Mouse (Mus musculus) neural tube, embryonic 11.5 days (tissue): ENCODE data around the gene Crabp2. TPM values are rescaled to one million over a fixed set of nuclear protein-coding genes. Genes with fewer than 3 reads are reported as not detected.
A peak's percentile ranks its signal among the peaks of the same experiment; 100 is the strongest.

Source experiments
- ATAC-seq: fragments of 200-750 bp; cut with Nextera tagmentation; 2 replicates; pipeline ENCODE4 v1.8.0; 2017; ENCODE audit warnings: moderate number of reproducible peaks, mild to moderate bottlenecking, moderate TSS enrichment, moderate library complexity; ENCODE audit not compliant: insufficient read depth, low FRiP score, low TSS enrichment
- DNase-seq: peaks from one replicate; pipeline ENCODE4 v3.0.0-alpha.2; 2015; ENCODE audit warnings: low spot score
- H3K27ac ChIP-seq: fragments of 300-500 bp; sonication (generic); 2 replicates; pipeline ENCODE4 v1.5.1; 2014; ENCODE audit warnings: low read depth, mild to moderate bottlenecking, low read length
- H3K27me3 ChIP-seq: fragments of 300-500 bp; sonication (generic); 2 replicates; pipeline ENCODE4 v1.6.1; 2014; ENCODE audit warnings: mild to moderate bottlenecking, low read length, mixed read lengths; ENCODE audit not compliant: control insufficient read depth, insufficient read depth
- H3K36me3 ChIP-seq: fragments of 300-500 bp; sonication (generic); 2 replicates; pipeline ENCODE4 v1.6.1; 2014; ENCODE audit warnings: mild to moderate bottlenecking, low read length, moderate library complexity, mixed read lengths; ENCODE audit not compliant: control insufficient read depth, insufficient read depth
- H3K4me1 ChIP-seq: fragments of 300-500 bp; sonication (generic); 2 replicates; pipeline ENCODE4 v1.6.1; 2014; ENCODE audit warnings: low read length, mixed read lengths; ENCODE audit not compliant: control insufficient read depth, insufficient read depth
- H3K4me2 ChIP-seq: fragments of 300-500 bp; sonication (generic); 2 replicates; pipeline ENCODE4 v1.6.1; 2014; ENCODE audit warnings: low read depth, mild to moderate bottlenecking, moderate library complexity
- H3K4me3 ChIP-seq: fragments of 300-500 bp; sonication (generic); 2 replicates; pipeline ENCODE4 v1.5.1; 2014; ENCODE audit warnings: low read depth, low read length
- H3K9ac ChIP-seq: fragments of 300-500 bp; sonication (generic); 2 replicates; pipeline ENCODE4 v1.6.1; 2014; ENCODE audit warnings: mild to moderate bottlenecking, low read length
- H3K9me3 ChIP-seq: fragments of 300-500 bp; sonication (generic); 2 replicates; pipeline ENCODE4 v1.6.1; 2016; ENCODE audit warnings: low read length; ENCODE audit not compliant: control insufficient read depth
- WGBS: fragments of 180-500 bp; shearing (Covaris S2); extraction: QIAGEN DNeasy Blood & Tissue Kit; methylation state at CpG from one replicate; pipeline ENCODE4 v1.1.7; 2014; 5-methylcytosine and 5-hydroxymethylcytosine counted together
- polyA plus RNA-seq: library from polyadenylated mRNA; unstranded; fragments of >200 nt; fragmentation: Nextera tagmentation; extraction: Ambion mirVana; gene quantifications from 2 replicates; pipeline ENCODE4 v1.2.1, GENCODE M21; 2014

Crabp2 gene
- polyA plus RNA-seq, 1 experiment from 2014 or later = 607 TPM

DNA sequence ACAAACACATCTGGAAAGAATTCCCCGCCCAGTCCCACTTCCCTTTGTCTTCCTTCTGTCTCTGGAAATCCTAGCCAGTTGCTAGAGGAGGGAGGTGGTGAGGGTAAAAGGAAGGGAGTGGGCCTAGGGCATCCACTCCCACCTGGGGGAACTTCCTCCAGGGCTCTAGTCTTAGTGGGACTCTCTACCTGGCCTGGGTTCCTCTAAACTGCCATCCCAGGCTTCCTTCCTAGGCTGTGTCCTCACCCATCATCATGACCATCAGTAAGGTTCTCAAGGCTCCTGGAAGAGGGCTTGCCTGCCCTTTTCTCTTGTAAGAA, 2.0 kb upstream of the Crabp2 start:
- WGBS = 0% methylated on average over 1 of the region's 1 CpGs
- peak overlapping the region; percentile 77 for H3K27ac ChIP-seq
- H3K36me3 ChIP-seq = peaks cover 7% of the 10 kb centered on the region
- H3K9me3 ChIP-seq = no peaks in the 10 kb centered on the region
- peak; percentile 24 for DNase-seq
- no peak for ATAC-seq
- peaks cover 57% of the 10 kb centered on the region for H3K4me1 ChIP-seq
- no peaks in the 10 kb centered on the region for H3K27me3 ChIP-seq
- peak overlapping the region; percentile 86; the same call in 1 of the 2 replicates for H3K4me2 ChIP-seq
- no peak overlapping the region for H3K4me3 ChIP-seq
- peak overlapping the region; percentile 12 for H3K9ac ChIP-seq

DNA sequence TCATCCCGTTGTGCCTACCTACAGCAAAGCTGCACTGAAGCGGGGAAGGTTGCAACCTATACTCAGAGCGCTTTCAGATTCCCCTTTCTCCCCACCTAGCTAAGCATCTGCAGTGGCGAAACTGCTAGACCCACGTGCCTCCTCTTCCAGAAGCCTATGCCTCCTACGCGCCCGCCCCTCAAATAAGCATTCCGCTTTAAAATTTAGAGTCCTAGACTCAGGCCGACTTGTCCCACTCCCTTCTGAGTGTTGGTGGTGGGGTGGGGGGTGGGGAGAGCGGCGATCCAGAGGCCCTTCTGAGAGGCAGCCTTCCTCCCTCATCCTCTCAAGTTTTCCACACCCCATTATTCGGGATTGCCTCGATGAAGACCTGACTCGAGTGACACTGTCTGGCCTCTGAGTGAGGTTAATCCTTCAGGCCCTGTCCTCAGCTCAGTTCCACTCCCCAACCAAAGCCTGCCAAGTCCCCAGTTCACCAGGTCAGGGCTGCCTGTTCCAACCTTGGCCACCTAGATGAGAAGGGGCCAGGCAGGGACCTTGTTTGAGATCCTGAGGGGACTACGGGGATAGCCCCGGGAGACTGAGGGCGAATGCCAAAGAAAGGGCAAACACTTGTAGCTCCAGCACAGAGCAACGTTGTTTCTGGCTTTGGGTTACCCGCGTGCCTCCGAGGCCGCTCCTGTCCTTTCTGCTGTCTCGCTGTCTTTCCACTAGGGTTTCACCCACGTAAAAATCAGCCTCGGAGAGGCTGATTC, 1.2 kb upstream of the Crabp2 start:
- ATAC-seq = no peak
- under 1% methylated on average over 26 of the region's 26 CpGs for WGBS
- peak; percentile 58 for DNase-seq
- Histone ChIP-seq H3K36me3 (peaks cover 4% of the 10 kb centered on the region), H3K4me2 (peak overlapping the region; percentile 86), H3K4me3 (peak overlapping the region; percentile 70), H3K27ac (peak overlapping the region; percentile 77), H3K9ac (peak overlapping the region; percentile 51), H3K4me1 (peaks cover 64% of the 10 kb centered on the region), H3K9me3 (no peaks in the 10 kb centered on the region), H3K27me3 (no peaks in the 10 kb centered on the region)

DNA sequence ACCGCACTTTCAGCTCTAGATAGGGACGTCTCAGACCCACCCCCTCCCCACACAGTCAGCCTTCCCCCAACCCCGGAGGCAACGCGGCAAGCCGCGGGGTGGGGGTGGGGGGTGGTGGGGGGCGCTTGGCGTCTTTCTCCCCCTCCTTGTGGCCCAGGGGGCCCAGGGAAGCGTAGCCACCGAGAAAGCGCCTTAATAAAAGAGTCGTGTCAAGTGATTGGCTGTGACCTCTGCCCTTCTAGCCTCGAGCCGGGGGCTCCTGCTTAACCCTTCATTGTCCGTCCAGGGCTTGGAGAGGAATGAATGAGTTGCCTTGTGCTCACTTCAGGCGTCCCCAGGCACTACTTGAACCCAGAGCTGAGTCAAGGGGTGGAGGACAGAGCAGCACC, 661 bp upstream of the Crabp2 start:
- Histone ChIP-seq H3K4me3 (peak overlapping the region; percentile 70), H3K4me1 (peaks cover 69% of the 10 kb centered on the region), H3K9ac (peak overlapping the region; percentile 51), H3K27ac (peak overlapping the region; percentile 77), H3K27me3 (no peaks in the 10 kb centered on the region), H3K36me3 (no peaks in the 10 kb centered on the region; the same call in none of the 2 replicates), H3K4me2 (peak overlapping the region; percentile 86), H3K9me3 (no peaks in the 10 kb centered on the region)
- DNase-seq (peak; percentile 81), ATAC-seq (peak; percentile 33; the same call in 1 of the 2 replicates)
- WGBS = 0% methylated on average over 13 of the region's 17 CpGs

DNA sequence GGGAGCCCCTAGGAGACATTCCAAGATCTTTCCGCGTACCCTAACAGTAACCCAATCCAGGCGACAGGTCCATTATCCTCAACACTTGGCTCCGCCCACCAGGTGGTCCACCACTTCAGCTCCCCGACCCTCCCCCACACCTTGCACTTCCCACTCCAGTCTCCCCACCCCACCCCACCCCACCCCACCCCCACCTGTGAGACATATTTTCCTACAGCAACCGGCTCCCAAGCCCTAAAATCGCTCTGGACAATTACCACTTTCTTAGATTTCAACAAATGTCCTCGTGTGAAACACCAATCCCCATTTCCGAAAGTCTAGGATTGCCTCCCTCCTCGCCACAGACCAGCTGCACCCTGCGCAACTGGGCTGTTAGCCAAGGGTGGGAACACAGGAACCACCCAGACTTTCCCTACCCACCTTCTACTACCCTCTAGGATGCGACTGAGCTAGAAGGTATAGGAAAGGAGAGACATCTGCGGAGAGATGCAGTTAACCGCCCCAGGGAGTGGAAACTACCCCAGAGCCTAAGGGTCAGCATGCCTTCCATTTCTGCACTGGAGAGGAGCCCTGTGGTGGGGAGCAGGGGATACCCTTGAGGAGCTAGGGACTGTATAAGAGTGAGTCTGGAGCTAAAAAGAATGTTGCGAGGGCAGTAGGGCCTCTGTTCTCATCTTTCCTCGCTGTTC, 944 bp downstream of the Crabp2 start:
- Histone ChIP-seq H3K4me3 (peak overlapping the region; percentile 70), H3K4me1 (peaks cover 70% of the 10 kb centered on the region), H3K4me2 (peak overlapping the region; percentile 86), H3K27ac (peak overlapping the region; percentile 77), H3K27me3 (no peaks in the 10 kb centered on the region), H3K36me3 (peaks cover 3% of the 10 kb centered on the region; the same call in 1 of the 2 replicates), H3K9ac (peak overlapping the region; percentile 44), H3K9me3 (no peaks in the 10 kb centered on the region)
- DNase-seq (peak; percentile 57), ATAC-seq (no peak)
- WGBS = 2% methylated on average over 16 of the region's 16 CpGs

DNA sequence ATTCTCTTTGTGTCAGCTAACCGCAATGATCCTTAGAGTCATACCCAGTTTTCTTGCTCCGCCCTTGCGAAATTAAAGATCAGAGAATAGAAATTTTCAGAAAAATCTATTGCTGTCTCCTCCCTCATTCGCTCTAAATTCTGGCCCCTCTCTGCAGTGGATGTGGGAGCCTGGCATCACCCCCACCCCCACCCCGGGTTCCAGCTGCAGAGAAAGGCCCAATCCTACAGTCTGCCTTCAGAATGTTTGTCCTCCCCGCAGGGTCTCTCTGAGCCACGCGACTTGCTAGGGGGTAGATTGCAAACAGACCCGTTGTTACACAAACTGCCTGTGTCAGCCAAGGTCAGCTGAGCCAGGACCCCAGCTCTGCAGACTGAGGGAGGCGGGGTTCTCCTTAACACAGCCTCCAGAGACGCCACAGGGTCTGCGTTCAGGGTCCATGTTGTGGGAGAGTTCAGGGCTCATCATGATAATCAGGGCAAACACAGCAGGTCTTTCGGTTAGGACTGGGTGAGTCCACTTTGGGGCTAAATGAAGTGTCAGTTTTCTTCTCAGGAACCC, 1.6 kb downstream of the Crabp2 start:
- 1% methylated on average over 13 of the region's 13 CpGs for WGBS
- ATAC-seq (no peak), DNase-seq (peak; percentile 54)
- Histone ChIP-seq H3K4me3 (peak overlapping the region; percentile 70), H3K36me3 (peaks cover 3% of the 10 kb centered on the region; the same call in 1 of the 2 replicates), H3K9me3 (no peaks in the 10 kb centered on the region), H3K27me3 (no peaks in the 10 kb centered on the region), H3K9ac (peak overlapping the region; percentile 44), H3K27ac (peak overlapping the region; percentile 77), H3K4me2 (peak overlapping the region; percentile 86), H3K4me1 (peaks cover 63% of the 10 kb centered on the region)

DNA sequence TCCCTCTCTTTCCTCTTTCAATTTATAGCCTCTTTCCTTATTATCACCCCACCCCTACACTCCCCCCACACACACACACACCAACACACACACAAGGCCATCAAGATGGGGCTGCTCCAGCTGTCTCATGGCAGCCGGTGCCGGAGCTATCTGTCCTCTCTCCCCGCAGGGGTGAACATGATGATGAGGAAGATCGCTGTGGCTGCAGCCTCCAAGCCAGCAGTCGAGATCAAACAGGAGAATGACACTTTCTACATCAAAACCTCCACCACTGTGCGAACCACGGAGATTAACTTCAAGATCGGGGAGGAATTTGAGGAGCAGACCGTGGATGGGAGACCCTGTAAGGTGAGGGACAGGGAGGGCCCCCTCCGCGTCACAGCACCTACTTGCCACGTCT, 3.5 kb downstream of the Crabp2 start:
- 15% methylated on average over 12 of the region's 12 CpGs for WGBS
- peaks cover 45% of the 10 kb centered on the region for H3K4me1 ChIP-seq

DNA sequence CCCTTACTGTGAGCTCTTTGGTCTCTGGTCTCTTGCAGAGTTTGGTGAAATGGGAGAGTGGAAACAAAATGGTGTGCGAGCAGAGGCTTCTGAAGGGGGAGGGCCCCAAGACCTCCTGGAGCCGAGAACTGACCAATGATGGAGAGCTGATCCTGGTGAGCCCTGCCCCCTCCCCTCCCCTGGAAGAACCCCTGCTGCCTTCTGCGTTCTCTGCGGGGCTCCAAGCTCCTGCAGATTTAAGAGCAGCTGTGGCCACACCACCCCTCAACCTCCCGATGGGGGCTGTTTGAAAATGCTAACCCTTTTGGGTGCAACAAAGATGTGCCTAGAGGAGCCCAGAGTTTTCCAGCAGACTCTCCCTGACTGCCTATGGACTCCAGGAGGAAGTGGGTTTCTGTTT, 4.0 kb downstream of the Crabp2 start:
- Histone ChIP-seq H3K9me3 (no peaks in the 10 kb centered on the region), H3K9ac (peak overlapping the region; percentile 53), H3K4me2 (peak overlapping the region; percentile 86), H3K27ac (peak overlapping the region; percentile 44; the same call in 1 of the 2 replicates), H3K4me1 (peaks cover 40% of the 10 kb centered on the region), H3K4me3 (peak overlapping the region; percentile 24; the same call in 1 of the 2 replicates), H3K27me3 (no peaks in the 10 kb centered on the region), H3K36me3 (peaks cover 3% of the 10 kb centered on the region; the same call in 1 of the 2 replicates)
- no peak for ATAC-seq
- DNase-seq = peak; percentile 60
- 7% methylated on average over 5 of the region's 5 CpGs for WGBS

More for the DNA sequence above, 3.5 kb downstream of the Crabp2 start:
- DNase-seq (no peak), ATAC-seq (no peak)
- no peaks in the 10 kb centered on the region for H3K27me3 ChIP-seq
- 0 out of 2 replicates have a peak overlapping the region, but pooled peaks have one; percentile 21 for H3K27ac ChIP-seq
- H3K9ac ChIP-seq = peak overlapping the region; percentile 53
- H3K4me2 ChIP-seq = peak overlapping the region; percentile 86
- H3K36me3 ChIP-seq = peaks cover 3% of the 10 kb centered on the region; the same call in 1 of the 2 replicates
- H3K9me3 ChIP-seq = no peaks in the 10 kb centered on the region
- H3K4me3 ChIP-seq = peak overlapping the region; percentile 24

DNA sequence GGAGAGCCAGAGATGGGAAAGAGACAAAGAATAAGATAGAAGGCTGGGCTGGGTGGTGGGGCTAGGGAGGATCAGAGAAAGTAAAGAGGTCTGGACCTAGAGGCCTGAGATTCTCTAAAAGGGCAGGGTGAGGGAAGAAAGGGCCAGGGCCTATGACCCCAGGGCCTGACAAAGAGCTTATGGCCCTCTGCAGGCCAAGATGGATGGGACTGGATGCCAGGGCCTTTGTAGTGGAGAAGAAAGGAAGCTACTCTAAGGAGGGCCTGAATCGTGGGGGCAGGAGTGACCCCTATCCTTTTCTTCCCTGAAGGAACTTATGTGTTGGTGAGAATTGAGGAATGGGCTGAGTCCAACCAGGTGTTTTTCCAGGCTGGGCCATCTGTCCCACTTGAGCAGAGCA, 9.6 kb downstream of the Crabp2 start:
- H3K36me3 ChIP-seq = peaks cover 3% of the 10 kb centered on the region; the same call in 1 of the 2 replicates
- peak overlapping the region; percentile 53; the same call in 1 of the 2 replicates for H3K27ac ChIP-seq
- H3K9ac ChIP-seq = peak overlapping the region; percentile 31
- peaks cover 29% of the 10 kb centered on the region for H3K4me1 ChIP-seq
- H3K4me2 ChIP-seq = no peak overlapping the region
- WGBS = 6% methylated on average over 1 of the region's 1 CpGs
- no peaks in the 10 kb centered on the region for H3K9me3 ChIP-seq
- H3K27me3 ChIP-seq = no peaks in the 10 kb centered on the region
- H3K4me3 ChIP-seq = no peak overlapping the region
- DNase-seq (no peak), ATAC-seq (no peak)
